Mouse (Mus musculus): Measurements from ENCODE around the gene Pias3. TPM values are rescaled to one million over a fixed set of nuclear protein-coding genes. Genes with fewer than 3 reads are reported as not detected.

Gene Pias3
- polyA plus RNA-seq, 1 experiment from 2014 or later = 45.1 TPM

DNA sequence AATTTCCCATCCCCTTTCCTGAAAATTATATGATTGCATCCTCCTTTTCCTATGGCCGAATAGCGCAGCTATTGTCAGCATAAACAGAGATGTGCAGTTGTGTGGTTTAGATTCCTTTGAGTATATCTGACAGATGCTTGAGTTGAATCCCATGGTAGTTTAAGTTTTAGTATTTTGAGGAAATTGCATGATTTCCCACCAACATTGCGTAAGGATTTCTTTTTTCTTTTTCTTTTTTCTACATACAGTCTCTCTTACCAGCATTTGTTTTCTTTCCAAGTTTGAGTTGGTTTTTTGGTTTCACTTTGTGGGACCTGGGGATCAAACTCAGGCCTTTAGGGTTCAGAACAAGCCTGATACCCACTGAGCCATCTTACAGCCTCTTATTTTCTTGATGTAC, 48.2 kb downstream of the Pias3 start:
- no peak for DNase-seq (ENCODE audit: low spot score)
- no peak overlapping the region for H3K4me2 ChIP-seq (ENCODE audit: low read depth, low read length)
- no peaks in the 10 kb centered on the region for H3K36me3 ChIP-seq (ENCODE audit: control insufficient read depth, insufficient read depth, low read length)
- no peaks in the 10 kb centered on the region for H3K9me3 ChIP-seq (ENCODE audit: control insufficient read depth, low read length)
- H3K27ac ChIP-seq (replicated peaks; ENCODE audit: low read depth, low read length) = no peak overlapping the region
- no peak overlapping the region for H3K4me3 ChIP-seq (ENCODE audit: low read depth, low read length)
- H3K4me1 ChIP-seq (ENCODE audit: control insufficient read depth, insufficient read depth, low read length) = no peaks in the 10 kb centered on the region
- no peaks in the 10 kb centered on the region for H3K27me3 ChIP-seq (replicated peaks; ENCODE audit: control insufficient read depth, insufficient read depth, low read length)
- H3K9ac ChIP-seq (ENCODE audit: low read depth, low read length) = no peak overlapping the region
- no peak for ATAC-seq (ENCODE audit: low read depth)
- 92% methylated on average over 3 of the region's 3 CpGs for WGBS

DNA sequence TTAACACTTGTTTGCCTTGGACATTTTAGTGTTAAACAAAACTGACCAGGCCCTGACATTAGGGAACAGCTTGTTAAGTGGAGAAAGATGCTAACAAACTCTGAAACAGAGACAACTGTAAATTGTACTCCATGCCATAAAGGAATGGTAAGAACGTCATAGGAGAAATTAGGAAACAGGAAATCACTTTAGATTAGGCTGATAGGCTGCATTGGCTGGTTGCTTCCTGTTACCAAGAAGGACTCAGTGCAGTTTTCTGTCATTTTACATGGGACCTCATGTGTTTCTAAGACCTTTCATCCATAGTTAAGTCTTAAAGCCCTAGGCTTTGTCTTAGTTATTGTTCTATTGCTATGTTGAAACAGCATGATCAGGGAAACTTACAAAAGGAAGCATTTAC, 50.6 kb downstream of the Pias3 start:
- no peak for ATAC-seq (ENCODE audit: low read depth)
- 47% methylated on average over 1 of the region's 1 CpGs for WGBS
- no peak overlapping the region for H3K9ac ChIP-seq (ENCODE audit: low read depth, low read length)
- no peak overlapping the region for H3K4me2 ChIP-seq (ENCODE audit: low read depth, low read length)
- H3K9me3 ChIP-seq (ENCODE audit: control insufficient read depth, low read length) = no peaks in the 10 kb centered on the region
- no peaks in the 10 kb centered on the region for H3K27me3 ChIP-seq (replicated peaks; ENCODE audit: control insufficient read depth, insufficient read depth, low read length)
- DNase-seq (ENCODE audit: low spot score) = no peak
- H3K4me3 ChIP-seq (ENCODE audit: low read depth, low read length) = no peak overlapping the region
- H3K36me3 ChIP-seq (ENCODE audit: control insufficient read depth, insufficient read depth, low read length) = no peaks in the 10 kb centered on the region
- H3K27ac ChIP-seq (replicated peaks; ENCODE audit: low read depth, low read length) = no peak overlapping the region
- H3K4me1 ChIP-seq (ENCODE audit: control insufficient read depth, insufficient read depth, low read length) = no peaks in the 10 kb centered on the region

Other genes starting within 250 kb of the Pias3 start
- gene BC107364, start 244.1 kb upstream of the Pias3 start, polyA plus RNA-seq (2014; fragmentation: Nextera tagmentation; extraction: Ambion mirVana) = not detected in 2 replicates
- gene Hfe2, start 171.2 kb upstream of the Pias3 start, polyA plus RNA-seq (2014; fragmentation: Nextera tagmentation; extraction: Ambion mirVana) = 28.3 and 36.4 TPM in 2 replicates
- 160 and 166 TPM in 2 replicates for gene Txnip, start 138.4 kb upstream of the Pias3 start, polyA plus RNA-seq (2014; fragmentation: Nextera tagmentation; extraction: Ambion mirVana)
- gene Gm16253, start 119.4 kb upstream of the Pias3 start, polyA plus RNA-seq (2014; fragmentation: Nextera tagmentation; extraction: Ambion mirVana) = 0.55 TPM in 1 of 2 replicates, not detected in the other
- 8.9 and 11.0 TPM in 2 replicates for gene Polr3gl, start 102.2 kb upstream of the Pias3 start, polyA plus RNA-seq (2014; fragmentation: Nextera tagmentation; extraction: Ambion mirVana)
- 2.7 and 3.0 TPM in 2 replicates for gene Ankrd34a, start 99.7 kb upstream of the Pias3 start, polyA plus RNA-seq (2014; fragmentation: Nextera tagmentation; extraction: Ambion mirVana)
- gene Lix1l, start 95.2 kb upstream of the Pias3 start, polyA plus RNA-seq (2014; fragmentation: Nextera tagmentation; extraction: Ambion mirVana) = 9.1 and 10.1 TPM in 2 replicates
- gene Rbm8a, start 66.5 kb upstream of the Pias3 start, polyA plus RNA-seq (2014; fragmentation: Nextera tagmentation; extraction: Ambion mirVana) = 122 and 127 TPM in 2 replicates
- 51.6 and 56.5 TPM in 2 replicates for gene Pex11b, start 61.0 kb upstream of the Pias3 start, polyA plus RNA-seq (2014; fragmentation: Nextera tagmentation; extraction: Ambion mirVana)
- gene Gm42957, start 60.9 kb upstream of the Pias3 start, polyA plus RNA-seq (2014; fragmentation: Nextera tagmentation; extraction: Ambion mirVana) = 0.33 and 0.47 TPM in 2 replicates
- 6.4 and 8.1 TPM in 2 replicates for gene Itga10, start 50.8 kb upstream of the Pias3 start, polyA plus RNA-seq (2014; fragmentation: Nextera tagmentation; extraction: Ambion mirVana)
- gene Ankrd35, start 26.3 kb upstream of the Pias3 start, polyA plus RNA-seq (2014; fragmentation: Nextera tagmentation; extraction: Ambion mirVana) = 2.9 and 3.6 TPM in 2 replicates
- 9.5 and 11.8 TPM in 2 replicates for gene Nudt17, start 12.2 kb downstream of the Pias3 start, polyA plus RNA-seq (2014; fragmentation: Nextera tagmentation; extraction: Ambion mirVana)
- gene Polr3c, start 31.2 kb downstream of the Pias3 start, polyA plus RNA-seq (2014; fragmentation: Nextera tagmentation; extraction: Ambion mirVana) = 21.0 and 25.0 TPM in 2 replicates
- 45.6 and 48.5 TPM in 2 replicates for gene Rnf115, start 31.3 kb downstream of the Pias3 start, polyA plus RNA-seq (2014; fragmentation: Nextera tagmentation; extraction: Ambion mirVana)
- gene Pdzk1, start 132.9 kb downstream of the Pias3 start, polyA plus RNA-seq (2014; fragmentation: Nextera tagmentation; extraction: Ambion mirVana) = not detected in 2 replicates
- gene Cd160, start 133.0 kb downstream of the Pias3 start, polyA plus RNA-seq (2014; fragmentation: Nextera tagmentation; extraction: Ambion mirVana) = 0.24 and 0.25 TPM in 2 replicates
- 7.7 and 8.2 TPM in 2 replicates for gene Gja5, start 208.3 kb downstream of the Pias3 start, polyA plus RNA-seq (2014; fragmentation: Nextera tagmentation; extraction: Ambion mirVana)
- 41.0 and 47.0 TPM in 2 replicates for gene Gpr89, start 209.0 kb downstream of the Pias3 start, polyA plus RNA-seq (2014; fragmentation: Nextera tagmentation; extraction: Ambion mirVana)
- gene Gja8, start 229.6 kb downstream of the Pias3 start, polyA plus RNA-seq (2014; fragmentation: Nextera tagmentation; extraction: Ambion mirVana) = not detected in 2 replicates